Mouse (Mus musculus) forebrain, embryonic 10.5 days (tissue): ENCODE results near the gene Celf2. TPM values are rescaled to one million over a fixed set of nuclear protein-coding genes. Genes with fewer than 3 reads are reported as not detected.
A peak's percentile ranks its signal among the peaks of the same experiment; 100 is the strongest.

Source experiments
- DNase-seq: peaks from one replicate; pipeline ENCODE4 v3.0.0-alpha.2; 2017; ENCODE audit warnings: low spot score; ENCODE audit errors: extremely low spot score
- H3K27ac ChIP-seq: fragments of 300-500 bp; sonication (generic); 2 replicates; pipeline ENCODE4 v1.5.1; 2016; ENCODE audit warnings: mild to moderate bottlenecking
- H3K27me3 ChIP-seq: fragments of 300-500 bp; sonication (generic); 2 replicates; pipeline ENCODE4 v1.6.1; 2016; ENCODE audit warnings: mild to moderate bottlenecking; ENCODE audit not compliant: poor library complexity, severe bottlenecking
- H3K36me3 ChIP-seq: fragments of 300-500 bp; sonication (generic); replicated peaks from 2 replicates; pipeline ENCODE4 v1.6.1; 2016; ENCODE audit warnings: mild to moderate bottlenecking, moderate library complexity
- H3K4me1 ChIP-seq: fragments of 300-500 bp; sonication (generic); 2 replicates; pipeline ENCODE4 v1.6.1; 2016
- H3K4me3 ChIP-seq: fragments of 300-500 bp; sonication (generic); 2 replicates; pipeline ENCODE4 v1.5.1; 2016; ENCODE audit warnings: mild to moderate bottlenecking, moderate library complexity
- H3K9me3 ChIP-seq: fragments of 300-500 bp; sonication (generic); 2 replicates; pipeline ENCODE4 v1.6.1; 2016; ENCODE audit warnings: mild to moderate bottlenecking, moderate library complexity
- WGBS: fragments of 180-500 bp; shearing (Covaris S2); methylation state at CpG from one replicate; pipeline ENCODE4 v1.1.7; 2016; 5-methylcytosine and 5-hydroxymethylcytosine counted together
- polyA plus RNA-seq: library from polyadenylated mRNA; unstranded; fragments of >200 nt; fragmentation: Nextera tagmentation; extraction: Ambion mirVana; gene quantifications from 2 replicates; pipeline ENCODE4 v1.2.1, GENCODE M21; 2016

Gene Celf2
- polyA plus RNA-seq, 1 experiment from 2014 or later, result 58.2 TPM

- no peak for DNase-seq
Observed at GRCm38 (mm10) chr2:7493420-7493819, 15.9 kb downstream of the Celf2 start.

GRCm38 (mm10) chr2:7484974-7485373 lies 24.4 kb downstream of the Celf2 start:
- 90% methylated on average over 2 of the region's 2 CpGs for WGBS
- Histone ChIP-seq H3K27ac (no peak overlapping the region), H3K36me3 (no peaks in the 10 kb centered on the region), H3K4me3 (no peak overlapping the region), H3K27me3 (no peaks in the 10 kb centered on the region), H3K9me3 (no peaks in the 10 kb centered on the region), H3K4me1 (no peaks in the 10 kb centered on the region)
- no peak for DNase-seq

More at GRCm38 (mm10) chr2:7493420-7493819, 15.9 kb downstream of the Celf2 start:
- Histone ChIP-seq H3K36me3 (no peaks in the 10 kb centered on the region), H3K27me3 (no peaks in the 10 kb centered on the region), H3K9me3 (no peaks in the 10 kb centered on the region), H3K4me3 (no peak overlapping the region), H3K4me1 (no peaks in the 10 kb centered on the region), H3K27ac (no peak overlapping the region)

GRCm38 (mm10) chr2:7482062-7482461 lies 27.3 kb downstream of the Celf2 start:
- DNase-seq, result no peak
- WGBS, result 71% methylated on average over 4 of the region's 4 CpGs
- no peaks in the 10 kb centered on the region for H3K9me3 ChIP-seq
- no peaks in the 10 kb centered on the region for H3K4me1 ChIP-seq
- no peak overlapping the region for H3K27ac ChIP-seq
- H3K4me3 ChIP-seq, result no peak overlapping the region
- H3K36me3 ChIP-seq, result no peaks in the 10 kb centered on the region
- H3K27me3 ChIP-seq, result no peaks in the 10 kb centered on the region

GRCm38 (mm10) chr2:7460329-7461056 lies 48.9 kb downstream of the Celf2 start:
- WGBS, result 75% methylated on average over 5 of the region's 5 CpGs
- Histone ChIP-seq H3K4me1 (no peaks in the 10 kb centered on the region), H3K36me3 (no peaks in the 10 kb centered on the region), H3K4me3 (no peak overlapping the region), H3K9me3 (no peaks in the 10 kb centered on the region), H3K27me3 (no peaks in the 10 kb centered on the region), H3K27ac (no peak overlapping the region)
- DNase-seq, result no peak

GRCm38 (mm10) chr2:7438721-7439282 lies 70.6 kb downstream of the Celf2 start:
- DNase-seq, result no peak
- Histone ChIP-seq H3K27me3 (no peaks in the 10 kb centered on the region), H3K4me3 (no peak overlapping the region), H3K27ac (no peak overlapping the region), H3K4me1 (no peaks in the 10 kb centered on the region), H3K9me3 (no peaks in the 10 kb centered on the region), H3K36me3 (no peaks in the 10 kb centered on the region)
- WGBS, result 92% methylated on average over 8 of the region's 8 CpGs

GRCm38 (mm10) chr2:7426481-7426880 lies 82.9 kb downstream of the Celf2 start:
- Histone ChIP-seq H3K4me1 (no peaks in the 10 kb centered on the region), H3K27ac (no peak overlapping the region), H3K9me3 (no peaks in the 10 kb centered on the region), H3K36me3 (no peaks in the 10 kb centered on the region), H3K27me3 (no peaks in the 10 kb centered on the region), H3K4me3 (no peak overlapping the region)
- 91% methylated on average over 1 of the region's 1 CpGs for WGBS
- no peak for DNase-seq

- DNase-seq, result no peak
- H3K27ac ChIP-seq, result no peak overlapping the region
- peaks cover 8% of the 10 kb centered on the region for H3K4me1 ChIP-seq
- no peak overlapping the region for H3K4me3 ChIP-seq
- no peaks in the 10 kb centered on the region for H3K36me3 ChIP-seq
- H3K9me3 ChIP-seq, result no peaks in the 10 kb centered on the region
- 81% methylated on average over 3 of the region's 3 CpGs for WGBS
- no peaks in the 10 kb centered on the region for H3K27me3 ChIP-seq
Observed at GRCm38 (mm10) chr2:7400530-7400929, 108.8 kb downstream of the Celf2 start.

- Histone ChIP-seq H3K4me3 (peak overlapping the region; percentile 39), H3K4me1 (peaks cover 17% of the 10 kb centered on the region), H3K9me3 (no peaks in the 10 kb centered on the region), H3K36me3 (no peaks in the 10 kb centered on the region), H3K27me3 (no peaks in the 10 kb centered on the region), H3K27ac (no peak overlapping the region)
- 16% methylated on average over 8 of the region's 8 CpGs for WGBS
- DNase-seq, result peak; percentile 16
Observed at GRCm38 (mm10) chr2:7395935-7396334, 113.4 kb downstream of the Celf2 start.

GRCm38 (mm10) chr2:7395473-7395872 lies 113.9 kb downstream of the Celf2 start:
- H3K4me1 ChIP-seq, result peaks cover 17% of the 10 kb centered on the region
- H3K27me3 ChIP-seq, result no peaks in the 10 kb centered on the region
- H3K4me3 ChIP-seq, result peak overlapping the region; percentile 39
- no peak overlapping the region for H3K27ac ChIP-seq
- no peak for DNase-seq
- no peaks in the 10 kb centered on the region for H3K9me3 ChIP-seq
- no peaks in the 10 kb centered on the region for H3K36me3 ChIP-seq
- WGBS, result 35% methylated on average over 7 of the region's 7 CpGs

- WGBS, result 96% methylated on average over 2 of the region's 2 CpGs
- Histone ChIP-seq H3K36me3 (no peaks in the 10 kb centered on the region), H3K27ac (no peak overlapping the region), H3K4me3 (no peak overlapping the region), H3K9me3 (no peaks in the 10 kb centered on the region), H3K27me3 (no peaks in the 10 kb centered on the region), H3K4me1 (peaks cover 17% of the 10 kb centered on the region)
- no peak for DNase-seq
Observed at GRCm38 (mm10) chr2:7392500-7392899, 116.9 kb downstream of the Celf2 start.

- H3K36me3 ChIP-seq, result no peaks in the 10 kb centered on the region
- H3K4me1 ChIP-seq, result 0 out of 2 replicates have a peak, but pooled peaks cover 2% of the 10 kb centered on the region
- H3K27ac ChIP-seq, result no peak overlapping the region
- DNase-seq, result no peak
- H3K27me3 ChIP-seq, result no peaks in the 10 kb centered on the region
- 81% methylated on average over 5 of the region's 5 CpGs for whole genome bisulfite sequencing
- no peaks in the 10 kb centered on the region for H3K9me3 ChIP-seq
- H3K4me3 ChIP-seq, result no peak overlapping the region
Observed at GRCm38 (mm10) chr2:7389264-7389663, 120.1 kb downstream of the Celf2 start.

GRCm38 (mm10) chr2:7378736-7379135 lies 130.6 kb downstream of the Celf2 start:
- Histone ChIP-seq H3K36me3 (no peaks in the 10 kb centered on the region), H3K27me3 (no peaks in the 10 kb centered on the region), H3K27ac (no peak overlapping the region), H3K4me3 (no peak overlapping the region), H3K4me1 (0 out of 2 replicates have a peak, but pooled peaks cover under 1% of the 10 kb centered on the region), H3K9me3 (no peaks in the 10 kb centered on the region)
- no peak for DNase-seq
- WGBS, result 57% methylated on average over 1 of the region's 1 CpGs

- 100% methylated on average over 1 of the region's 1 CpGs for WGBS
- Histone ChIP-seq H3K4me1 (no peaks in the 10 kb centered on the region), H3K9me3 (no peaks in the 10 kb centered on the region), H3K36me3 (no peaks in the 10 kb centered on the region), H3K4me3 (no peak overlapping the region), H3K27ac (no peak overlapping the region), H3K27me3 (no peaks in the 10 kb centered on the region)
- DNase-seq, result no peak
Observed at GRCm38 (mm10) chr2:7377878-7378277, 131.5 kb downstream of the Celf2 start.
